Mouse (Mus musculus): ENCODE data around the gene 1700014D04Rik. TPM values are rescaled to one million over a fixed set of nuclear protein-coding genes. Genes with fewer than 3 reads are reported as not detected.
"Not testable (repeated sequence)": the region's sequence is repeated elsewhere in the genome, so short reads cannot be mapped to it uniquely, and the experiment has no call there.

1700014D04Rik gene
- polyA plus RNA-seq, 1 experiment from 2014 or later, result 0.34 TPM

- 83% methylated on average over 10 of the region's 10 CpGs for WGBS
- DNase-seq (ENCODE audit: low spot score, missing footprints) (no peak), ATAC-seq (ENCODE audit: low FRiP score) (no peak)
- Histone ChIP-seq H3K36me3 (ENCODE audit: control insufficient read depth, insufficient read depth, low read length) (no peaks in the 10 kb centered on the region), H3K27ac (ENCODE audit: low read depth, low read length) (no peak overlapping the region), H3K4me1 (ENCODE audit: control insufficient read depth, insufficient read depth, low read length) (no peaks in the 10 kb centered on the region), H3K9ac (ENCODE audit: low read length) (no peak overlapping the region), H3K27me3 (ENCODE audit: control insufficient read depth, insufficient read depth, low read length) (no peaks in the 10 kb centered on the region), H3K4me2 (no peak overlapping the region), H3K4me3 (ENCODE audit: low read depth, low read length) (no peak overlapping the region), H3K9me3 (ENCODE audit: control insufficient read depth, low read length) (no peaks in the 10 kb centered on the region)
Measured at GRCm38 (mm10) chr13:59741697-59742096, 4.9 kb downstream of the 1700014D04Rik start.

- Histone ChIP-seq H3K27me3 (ENCODE audit: control insufficient read depth, insufficient read depth, low read length) (no peaks in the 10 kb centered on the region), H3K27ac (ENCODE audit: low read depth, low read length) (no peak overlapping the region), H3K9me3 (ENCODE audit: control insufficient read depth, low read length) (no peaks in the 10 kb centered on the region), H3K4me1 (ENCODE audit: control insufficient read depth, insufficient read depth, low read length) (no peaks in the 10 kb centered on the region), H3K9ac (ENCODE audit: low read length) (no peak overlapping the region), H3K4me3 (ENCODE audit: low read depth, low read length) (no peak overlapping the region), H3K4me2 (no peak overlapping the region), H3K36me3 (ENCODE audit: control insufficient read depth, insufficient read depth, low read length) (no peaks in the 10 kb centered on the region)
- 91% methylated on average over 11 of the region's 11 CpGs for WGBS
- ATAC-seq (ENCODE audit: low FRiP score) (no peak), DNase-seq (ENCODE audit: low spot score, missing footprints) (no peak)
Measured at GRCm38 (mm10) chr13:59741096-59741495, 5.5 kb downstream of the 1700014D04Rik start.

GRCm38 (mm10) chr13:59739397-59739796 is 7.2 kb downstream of the 1700014D04Rik start:
- H3K9me3 ChIP-seq (ENCODE audit: control insufficient read depth, low read length), result no peaks in the 10 kb centered on the region
- WGBS, result 92% methylated on average over 4 of the region's 4 CpGs
- no peaks in the 10 kb centered on the region for H3K4me1 ChIP-seq (ENCODE audit: control insufficient read depth, insufficient read depth, low read length)
- no peaks in the 10 kb centered on the region for H3K27me3 ChIP-seq (ENCODE audit: control insufficient read depth, insufficient read depth, low read length)
- no peak overlapping the region for H3K27ac ChIP-seq (ENCODE audit: low read depth, low read length)
- ATAC-seq (ENCODE audit: low FRiP score) (no peak), DNase-seq (ENCODE audit: low spot score, missing footprints) (no peak)
- no peaks in the 10 kb centered on the region for H3K36me3 ChIP-seq (ENCODE audit: control insufficient read depth, insufficient read depth, low read length)
- no peak overlapping the region for H3K4me3 ChIP-seq (ENCODE audit: low read depth, low read length)
- no peak overlapping the region for H3K4me2 ChIP-seq
- no peak overlapping the region for H3K9ac ChIP-seq (ENCODE audit: low read length)

- Histone ChIP-seq H3K4me1 (ENCODE audit: control insufficient read depth, insufficient read depth, low read length) (no peaks in the 10 kb centered on the region), H3K27ac (ENCODE audit: low read depth, low read length) (no peak overlapping the region), H3K4me2 (no peak overlapping the region), H3K4me3 (ENCODE audit: low read depth, low read length) (no peak overlapping the region), H3K9me3 (ENCODE audit: control insufficient read depth, low read length) (no peaks in the 10 kb centered on the region), H3K9ac (ENCODE audit: low read length) (no peak overlapping the region), H3K27me3 (ENCODE audit: control insufficient read depth, insufficient read depth, low read length) (no peaks in the 10 kb centered on the region), H3K36me3 (ENCODE audit: control insufficient read depth, insufficient read depth, low read length) (no peaks in the 10 kb centered on the region)
- ATAC-seq (ENCODE audit: low FRiP score) (no peak), DNase-seq (ENCODE audit: low spot score, missing footprints) (no peak)
- WGBS, result 80% methylated on average over 2 of the region's 2 CpGs
Measured at GRCm38 (mm10) chr13:59738455-59738854, 8.1 kb downstream of the 1700014D04Rik start.

GRCm38 (mm10) chr13:59735190-59735589 is 11.4 kb downstream of the 1700014D04Rik start:
- H3K4me1 ChIP-seq (ENCODE audit: control insufficient read depth, insufficient read depth, low read length), result no peaks in the 10 kb centered on the region
- no peak overlapping the region for H3K27ac ChIP-seq (ENCODE audit: low read depth, low read length)
- H3K4me2 ChIP-seq, result no peak overlapping the region
- no peak overlapping the region for H3K4me3 ChIP-seq (ENCODE audit: low read depth, low read length)
- H3K36me3 ChIP-seq (ENCODE audit: control insufficient read depth, insufficient read depth, low read length), result no peaks in the 10 kb centered on the region
- H3K27me3 ChIP-seq (ENCODE audit: control insufficient read depth, insufficient read depth, low read length), result no peaks in the 10 kb centered on the region
- no peaks in the 10 kb centered on the region for H3K9me3 ChIP-seq (ENCODE audit: control insufficient read depth, low read length)
- no peak overlapping the region for H3K9ac ChIP-seq (ENCODE audit: low read length)
- DNase-seq (ENCODE audit: low spot score, missing footprints) (no peak), ATAC-seq (ENCODE audit: low FRiP score) (peak; percentile 38; the same call in 1 of the 2 replicates)
- WGBS, result 33% methylated on average over 3 of the region's 3 CpGs

GRCm38 (mm10) chr13:59734347-59734746 is 12.2 kb downstream of the 1700014D04Rik start:
- H3K9ac ChIP-seq (ENCODE audit: low read length); DNase-seq (ENCODE audit: low spot score, missing footprints); H3K27me3 ChIP-seq (ENCODE audit: control insufficient read depth, insufficient read depth, low read length); H3K4me1 ChIP-seq (ENCODE audit: control insufficient read depth, insufficient read depth, low read length); H3K4me3 ChIP-seq (ENCODE audit: low read depth, low read length); H3K27ac ChIP-seq (ENCODE audit: low read depth, low read length); ATAC-seq (ENCODE audit: low FRiP score); H3K36me3 ChIP-seq (ENCODE audit: control insufficient read depth, insufficient read depth, low read length); H3K4me2 ChIP-seq; H3K9me3 ChIP-seq (ENCODE audit: control insufficient read depth, low read length): not testable (repeated sequence)
- 40% methylated on average over 6 of the region's 6 CpGs for WGBS

- no peak for ATAC-seq (ENCODE audit: low FRiP score)
- Histone ChIP-seq H3K9ac (ENCODE audit: low read length) (no peak overlapping the region), H3K27ac (ENCODE audit: low read depth, low read length) (no peak overlapping the region), H3K4me3 (ENCODE audit: low read depth, low read length) (no peak overlapping the region), H3K9me3 (ENCODE audit: control insufficient read depth, low read length) (no peaks in the 10 kb centered on the region), H3K4me1 (ENCODE audit: control insufficient read depth, insufficient read depth, low read length) (no peaks in the 10 kb centered on the region), H3K27me3 (ENCODE audit: control insufficient read depth, insufficient read depth, low read length) (no peaks in the 10 kb centered on the region), H3K36me3 (ENCODE audit: control insufficient read depth, insufficient read depth, low read length) (no peaks in the 10 kb centered on the region), H3K4me2 (no peak overlapping the region)
- 78% methylated on average over 3 of the region's 4 CpGs for WGBS
- DNase-seq (ENCODE audit: low spot score, missing footprints), result no peak
Measured at GRCm38 (mm10) chr13:59733936-59734335, 12.6 kb downstream of the 1700014D04Rik start.

- H3K4me3 ChIP-seq (ENCODE audit: low read depth, low read length), result no peak within 1 kb of the TSS
- H3K9ac ChIP-seq (ENCODE audit: low read length), result no peak within 1 kb of the TSS
- no peaks in the 10 kb centered on the region for H3K9me3 ChIP-seq (ENCODE audit: control insufficient read depth, low read length)
- no peak for DNase-seq (ENCODE audit: low spot score, missing footprints)
- no peak for ATAC-seq (ENCODE audit: low FRiP score)
- H3K4me2 ChIP-seq, result no peak within 1 kb of the TSS
- no peaks in the 10 kb centered on the region for H3K4me1 ChIP-seq (ENCODE audit: control insufficient read depth, insufficient read depth, low read length)
- WGBS, result 44% methylated on average over 6 of the region's 7 CpGs
- H3K36me3 ChIP-seq (ENCODE audit: control insufficient read depth, insufficient read depth, low read length), result no peaks in the 10 kb centered on the region
- no peaks in the 10 kb centered on the region for H3K27me3 ChIP-seq (ENCODE audit: control insufficient read depth, insufficient read depth, low read length)
- H3K27ac ChIP-seq (ENCODE audit: low read depth, low read length), result no peak within 1 kb of the TSS
Measured at GRCm38 (mm10) chr13:59731652-59732051, 14.9 kb downstream of the 1700014D04Rik start, which contains the start of gene Spata31d1d. Gene Spata31d1d (minus strand): TSS chr13:59731752.

- H3K9me3 ChIP-seq (ENCODE audit: control insufficient read depth, low read length), result no peaks in the 10 kb centered on the region
- no peak overlapping the region for H3K27ac ChIP-seq (ENCODE audit: low read depth, low read length)
- H3K27me3 ChIP-seq (ENCODE audit: control insufficient read depth, insufficient read depth, low read length), result no peaks in the 10 kb centered on the region
- H3K36me3 ChIP-seq (ENCODE audit: control insufficient read depth, insufficient read depth, low read length), result no peaks in the 10 kb centered on the region
- H3K4me1 ChIP-seq (ENCODE audit: control insufficient read depth, insufficient read depth, low read length), result 0 out of 2 replicates have a peak, but pooled peaks cover 2% of the 10 kb centered on the region
- H3K4me2 ChIP-seq, result no peak overlapping the region
- no peak overlapping the region for H3K4me3 ChIP-seq (ENCODE audit: low read depth, low read length)
- WGBS, result 34% methylated on average over 7 of the region's 7 CpGs
- ATAC-seq (ENCODE audit: low FRiP score) (peak; percentile 89), DNase-seq (ENCODE audit: low spot score, missing footprints) (peak; percentile 96)
- H3K9ac ChIP-seq (ENCODE audit: low read length), result no peak overlapping the region
Measured at GRCm38 (mm10) chr13:59728378-59729093, 18.0 kb downstream of the 1700014D04Rik start.

Data from midbrain, embryonic 11.5 days (tissue).